Mouse (Mus musculus): Measurements from ENCODE around the gene Smyd3. TPM values are rescaled to one million over a fixed set of nuclear protein-coding genes. Genes with fewer than 3 reads are reported as not detected.

The Smyd3 gene
- polyA plus RNA-seq, 1 experiment from 2014 or later: 18.2 TPM

DNA sequence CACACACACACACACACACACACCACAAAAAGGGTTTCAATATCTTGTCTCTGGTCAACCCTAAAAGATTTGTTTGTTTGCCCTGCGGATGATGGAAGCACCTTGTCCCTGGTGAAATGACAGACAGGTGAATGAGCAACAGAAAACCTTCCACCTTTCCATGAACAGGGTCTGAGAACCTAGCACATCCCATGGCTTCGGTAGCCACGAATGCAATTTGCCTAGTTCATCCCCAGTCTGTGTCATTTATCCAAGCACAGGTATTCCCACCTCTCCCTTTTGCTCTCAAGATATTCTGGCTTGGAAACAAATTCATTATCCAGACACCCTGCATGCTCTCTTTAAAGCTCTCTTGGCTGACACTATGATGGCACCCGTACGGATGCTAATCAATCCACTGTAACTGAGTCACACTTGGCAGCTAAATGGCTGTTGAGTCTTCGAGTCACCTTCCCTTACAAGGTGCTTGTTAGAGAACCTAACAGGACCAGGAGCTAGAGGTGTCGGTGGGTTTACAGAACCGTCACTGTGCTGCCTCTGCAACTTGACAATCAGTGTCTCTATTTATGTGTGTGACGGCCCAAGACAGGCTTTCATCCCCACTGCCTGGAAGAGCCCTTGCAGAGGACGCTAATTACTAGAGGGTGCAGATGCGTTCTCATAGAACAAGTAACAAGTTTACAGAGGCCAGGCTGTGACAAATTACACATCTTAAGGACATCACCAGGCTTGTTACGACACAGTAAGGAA, 309.8 kb downstream of the Smyd3 start:
- ATAC-seq (no peak; the same call in 1 of the 2 replicates), DNase-seq (ENCODE audit: low spot score) (peak; percentile 38)
- no peak overlapping the region for H3K4me3 ChIP-seq (ENCODE audit: low read depth, low read length)
- H3K36me3 ChIP-seq (ENCODE audit: control insufficient read depth, insufficient read depth, low read length): no peaks in the 10 kb centered on the region
- H3K4me2 ChIP-seq (ENCODE audit: low read length): no peak overlapping the region
- H3K9me3 ChIP-seq (replicated peaks; ENCODE audit: control insufficient read depth, low read length): no peaks in the 10 kb centered on the region
- peaks cover 5% of the 10 kb centered on the region; the same call in 1 of the 2 replicates for H3K4me1 ChIP-seq (ENCODE audit: control insufficient read depth, insufficient read depth, low read length)
- no peaks in the 10 kb centered on the region for H3K27me3 ChIP-seq (replicated peaks; ENCODE audit: control insufficient read depth, insufficient read depth, low read length)
- WGBS: 52% methylated on average over 12 of the region's 12 CpGs
- no peak overlapping the region for H3K27ac ChIP-seq (ENCODE audit: low read depth, low read length)
- no peak overlapping the region for H3K9ac ChIP-seq (ENCODE audit: low read length)

DNA sequence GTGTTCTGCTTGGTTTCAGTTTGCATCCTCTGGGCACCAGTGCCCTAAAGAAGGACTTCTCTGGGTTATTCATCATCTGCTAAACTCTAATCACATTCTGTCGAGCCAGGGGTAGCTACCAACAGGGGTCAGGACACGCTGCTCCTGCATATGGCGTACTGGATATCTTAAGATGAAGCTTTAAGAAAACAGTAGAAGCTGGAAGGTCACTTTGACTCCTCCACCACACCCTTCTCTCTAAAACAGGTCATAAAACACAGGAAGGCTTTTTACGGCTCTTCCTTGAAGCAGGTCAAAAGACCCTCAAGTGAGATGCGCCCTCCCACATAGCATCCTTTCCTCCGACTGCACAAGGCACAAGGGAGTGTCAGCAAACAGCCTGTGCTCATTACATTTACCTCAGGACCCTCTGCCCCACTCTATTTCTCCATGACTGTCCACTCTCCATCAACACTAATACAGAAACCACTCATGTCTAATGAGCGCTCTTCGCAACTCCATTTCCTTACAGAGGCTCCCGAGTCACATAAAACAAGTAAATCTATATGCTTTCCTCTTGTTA, 310.6 kb downstream of the Smyd3 start:
- H3K27ac ChIP-seq (ENCODE audit: low read depth, low read length): no peak overlapping the region

DNA sequence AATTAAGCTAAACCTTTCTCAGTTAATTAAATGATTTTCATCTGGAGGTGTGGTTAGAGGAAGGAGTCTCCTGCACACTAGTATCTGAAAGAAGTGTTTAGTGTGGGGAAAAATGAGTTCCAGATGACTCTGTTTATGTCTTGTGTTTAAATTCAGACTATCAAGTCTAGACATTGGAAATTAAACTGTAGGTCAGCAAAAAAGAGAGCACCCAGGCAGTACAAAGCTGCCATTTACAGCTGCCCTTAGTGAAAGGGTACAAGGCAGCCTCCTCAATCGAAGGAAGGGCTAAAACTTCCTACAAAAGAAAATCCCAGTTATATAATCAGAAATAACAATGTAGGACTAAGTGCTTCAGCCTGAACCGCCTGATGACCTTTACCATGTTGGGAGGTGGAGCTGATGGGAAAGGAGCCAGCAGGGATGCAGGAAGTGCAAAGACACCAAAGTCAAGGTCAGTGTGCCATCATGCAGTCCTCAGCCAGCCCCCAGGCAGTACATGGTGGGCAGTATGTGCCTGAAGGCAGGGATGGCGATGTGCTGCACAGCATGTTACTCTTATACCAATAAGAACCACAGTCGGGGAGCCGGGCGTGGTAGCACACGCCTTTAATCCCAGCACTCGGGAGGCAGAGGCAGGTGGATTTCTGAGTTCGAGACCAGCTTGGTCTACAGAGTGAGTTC, 319.2 kb downstream of the Smyd3 start:
- ATAC-seq (no peak), DNase-seq (ENCODE audit: low spot score) (no peak)
- 75% methylated on average over 9 of the region's 9 CpGs for WGBS
- Histone ChIP-seq H3K9ac (ENCODE audit: low read length) (no peak overlapping the region), H3K27ac (ENCODE audit: low read depth, low read length) (no peak overlapping the region), H3K27me3 (replicated peaks; ENCODE audit: control insufficient read depth, insufficient read depth, low read length) (no peaks in the 10 kb centered on the region), H3K4me2 (ENCODE audit: low read length) (no peak overlapping the region), H3K36me3 (ENCODE audit: control insufficient read depth, insufficient read depth, low read length) (no peaks in the 10 kb centered on the region), H3K4me1 (ENCODE audit: control insufficient read depth, insufficient read depth, low read length) (no peaks in the 10 kb centered on the region), H3K4me3 (ENCODE audit: low read depth, low read length) (no peak overlapping the region), H3K9me3 (replicated peaks; ENCODE audit: control insufficient read depth, low read length) (no peaks in the 10 kb centered on the region)

More for the DNA sequence above, 310.6 kb downstream of the Smyd3 start:
- 86% methylated on average over 9 of the region's 9 CpGs for WGBS
- DNase-seq (ENCODE audit: low spot score) (no peak), ATAC-seq (no peak)
- Histone ChIP-seq H3K9ac (ENCODE audit: low read length) (no peak overlapping the region), H3K4me2 (ENCODE audit: low read length) (no peak overlapping the region), H3K9me3 (replicated peaks; ENCODE audit: control insufficient read depth, low read length) (no peaks in the 10 kb centered on the region), H3K27me3 (replicated peaks; ENCODE audit: control insufficient read depth, insufficient read depth, low read length) (no peaks in the 10 kb centered on the region), H3K4me1 (ENCODE audit: control insufficient read depth, insufficient read depth, low read length) (peaks cover 5% of the 10 kb centered on the region; the same call in 1 of the 2 replicates), H3K36me3 (ENCODE audit: control insufficient read depth, insufficient read depth, low read length) (no peaks in the 10 kb centered on the region), H3K4me3 (ENCODE audit: low read depth, low read length) (no peak overlapping the region)

DNA sequence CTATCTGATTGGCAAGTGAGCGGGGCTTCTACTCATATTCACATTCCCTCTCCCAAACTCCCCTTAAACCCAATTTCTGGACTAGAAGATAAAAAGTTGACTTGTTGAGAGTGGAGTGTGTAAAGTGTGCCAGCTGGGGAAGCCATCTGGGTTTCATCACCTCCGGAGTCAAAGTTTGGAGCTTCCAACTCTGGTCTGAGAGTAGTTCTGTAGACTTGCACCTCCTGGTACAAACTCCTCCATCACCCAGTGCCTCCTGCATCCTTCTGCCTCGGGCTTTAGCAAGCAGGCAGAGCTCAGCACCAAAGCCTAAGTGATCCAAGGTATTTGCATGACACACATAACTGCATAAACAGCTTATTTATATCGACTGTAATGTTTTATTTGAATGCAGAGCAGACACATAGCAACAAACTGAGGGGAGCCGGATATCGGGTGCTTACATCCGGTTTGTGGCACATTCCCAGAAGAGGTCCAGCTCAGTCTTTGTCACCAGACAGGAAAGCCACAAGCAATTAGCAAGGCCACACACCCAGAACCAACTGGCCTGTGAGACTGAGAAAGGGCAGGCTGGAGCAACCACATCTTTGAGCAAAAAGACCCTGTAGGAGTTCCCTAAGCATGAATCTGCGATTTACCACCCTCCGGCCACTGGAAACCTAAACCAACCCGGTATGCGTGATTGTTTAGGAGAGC, 319.9 kb downstream of the Smyd3 start:
- H3K9ac ChIP-seq (ENCODE audit: low read length): no peak overlapping the region
- no peak overlapping the region for H3K4me3 ChIP-seq (ENCODE audit: low read depth, low read length)
- 35% methylated on average over 11 of the region's 11 CpGs for WGBS
- ATAC-seq (no peak), DNase-seq (ENCODE audit: low spot score) (no peak)
- no peak overlapping the region for H3K4me2 ChIP-seq (ENCODE audit: low read length)
- H3K4me1 ChIP-seq (ENCODE audit: control insufficient read depth, insufficient read depth, low read length): no peaks in the 10 kb centered on the region
- H3K27ac ChIP-seq (ENCODE audit: low read depth, low read length): no peak overlapping the region
- no peaks in the 10 kb centered on the region for H3K36me3 ChIP-seq (ENCODE audit: control insufficient read depth, insufficient read depth, low read length)
- H3K9me3 ChIP-seq (replicated peaks; ENCODE audit: control insufficient read depth, low read length): no peaks in the 10 kb centered on the region
- H3K27me3 ChIP-seq (replicated peaks; ENCODE audit: control insufficient read depth, insufficient read depth, low read length): no peaks in the 10 kb centered on the region

DNA sequence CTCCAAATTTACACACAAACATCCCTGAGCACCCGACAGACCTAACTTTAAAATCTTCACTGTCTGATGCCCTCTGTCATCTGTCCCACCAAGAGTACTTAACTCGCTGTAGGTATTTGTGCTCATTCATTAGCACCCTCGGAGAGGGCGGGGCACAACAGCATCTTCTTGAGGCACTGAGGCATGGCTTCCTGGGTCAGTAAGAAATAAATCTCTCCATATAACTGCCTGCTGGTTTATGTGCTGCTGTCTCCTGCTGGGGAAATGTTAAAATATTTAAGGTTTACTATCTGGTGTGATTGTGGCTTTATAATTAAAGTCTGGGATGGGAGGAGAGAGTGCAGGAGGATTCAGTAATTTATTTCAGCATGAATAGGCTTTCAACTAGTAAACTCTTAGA, 320.7 kb downstream of the Smyd3 start:
- no peak for ATAC-seq
- WGBS: 37% methylated on average over 4 of the region's 4 CpGs

GRCm38 (mm10) chr1:179196422-179196821, 321.4 kb downstream of the Smyd3 start:
- no peak for DNase-seq (ENCODE audit: low spot score)
- Histone ChIP-seq H3K36me3 (ENCODE audit: control insufficient read depth, insufficient read depth, low read length) (no peaks in the 10 kb centered on the region), H3K9ac (ENCODE audit: low read length) (no peak overlapping the region), H3K4me3 (ENCODE audit: low read depth, low read length) (no peak overlapping the region), H3K9me3 (replicated peaks; ENCODE audit: control insufficient read depth, low read length) (no peaks in the 10 kb centered on the region), H3K27me3 (replicated peaks; ENCODE audit: control insufficient read depth, insufficient read depth, low read length) (no peaks in the 10 kb centered on the region), H3K4me2 (ENCODE audit: low read length) (no peak overlapping the region), H3K27ac (ENCODE audit: low read depth, low read length) (no peak overlapping the region), H3K4me1 (ENCODE audit: control insufficient read depth, insufficient read depth, low read length) (no peaks in the 10 kb centered on the region)
- no peak for ATAC-seq

More for the DNA sequence above, 320.7 kb downstream of the Smyd3 start:
- Histone ChIP-seq H3K27ac (ENCODE audit: low read depth, low read length) (no peak overlapping the region), H3K36me3 (ENCODE audit: control insufficient read depth, insufficient read depth, low read length) (no peaks in the 10 kb centered on the region), H3K9me3 (replicated peaks; ENCODE audit: control insufficient read depth, low read length) (no peaks in the 10 kb centered on the region), H3K4me1 (ENCODE audit: control insufficient read depth, insufficient read depth, low read length) (no peaks in the 10 kb centered on the region), H3K27me3 (replicated peaks; ENCODE audit: control insufficient read depth, insufficient read depth, low read length) (no peaks in the 10 kb centered on the region), H3K4me3 (ENCODE audit: low read depth, low read length) (no peak overlapping the region), H3K4me2 (ENCODE audit: low read length) (no peak overlapping the region), H3K9ac (ENCODE audit: low read length) (no peak overlapping the region)
- DNase-seq (ENCODE audit: low spot score): no peak

DNA sequence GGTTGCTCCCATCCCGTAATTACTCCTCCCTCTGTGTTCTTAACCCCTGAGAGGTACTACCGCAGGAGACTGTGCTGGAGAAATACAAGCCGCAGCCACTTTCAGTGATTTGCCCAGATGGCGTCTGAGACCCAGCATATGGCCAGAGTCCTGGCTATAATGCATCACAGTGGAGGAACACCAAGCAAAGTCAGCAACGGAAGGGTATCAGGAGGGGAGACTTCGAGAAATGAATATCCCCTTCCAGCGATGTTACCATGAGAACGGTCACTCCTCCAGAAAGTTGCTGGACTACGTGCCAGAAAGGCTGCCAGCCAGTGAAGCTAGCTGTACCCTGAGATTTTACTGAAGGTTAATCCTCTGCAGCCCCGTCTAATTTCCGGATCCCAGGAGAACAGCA, 325.1 kb downstream of the Smyd3 start:
- Histone ChIP-seq H3K4me3 (ENCODE audit: low read depth, low read length) (no peak overlapping the region), H3K4me1 (ENCODE audit: control insufficient read depth, insufficient read depth, low read length) (no peaks in the 10 kb centered on the region), H3K9me3 (replicated peaks; ENCODE audit: control insufficient read depth, low read length) (no peaks in the 10 kb centered on the region), H3K27me3 (replicated peaks; ENCODE audit: control insufficient read depth, insufficient read depth, low read length) (no peaks in the 10 kb centered on the region), H3K9ac (ENCODE audit: low read length) (no peak overlapping the region), H3K27ac (ENCODE audit: low read depth, low read length) (no peak overlapping the region), H3K36me3 (ENCODE audit: control insufficient read depth, insufficient read depth, low read length) (no peaks in the 10 kb centered on the region), H3K4me2 (ENCODE audit: low read length) (no peak overlapping the region)
- ATAC-seq (no peak), DNase-seq (ENCODE audit: low spot score) (no peak)
- WGBS: 89% methylated on average over 11 of the region's 11 CpGs

DNA sequence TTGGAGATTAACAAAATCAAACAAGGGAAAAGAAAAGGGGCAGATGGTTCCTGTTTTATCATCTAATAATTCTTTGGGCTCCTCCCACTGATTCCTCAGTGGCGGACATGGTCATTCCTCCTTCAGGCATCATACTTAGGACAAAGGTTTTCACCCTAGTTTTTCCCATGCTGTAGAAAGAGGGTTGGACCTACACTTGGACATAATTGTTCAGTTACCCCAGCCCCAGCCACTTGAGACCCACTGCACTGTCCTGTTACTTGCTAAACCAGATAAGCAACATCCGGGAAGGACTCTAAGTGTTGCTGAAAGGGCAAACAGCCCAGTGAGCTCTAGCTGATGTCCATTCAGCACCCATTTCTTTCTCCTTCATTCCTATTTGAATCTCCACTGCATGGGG, 327.0 kb downstream of the Smyd3 start:
- Histone ChIP-seq H3K4me1 (ENCODE audit: control insufficient read depth, insufficient read depth, low read length) (no peaks in the 10 kb centered on the region), H3K4me2 (ENCODE audit: low read length) (no peak overlapping the region), H3K27ac (ENCODE audit: low read depth, low read length) (no peak overlapping the region), H3K36me3 (ENCODE audit: control insufficient read depth, insufficient read depth, low read length) (no peaks in the 10 kb centered on the region), H3K4me3 (ENCODE audit: low read depth, low read length) (no peak overlapping the region), H3K9ac (ENCODE audit: low read length) (no peak overlapping the region), H3K9me3 (replicated peaks; ENCODE audit: control insufficient read depth, low read length) (no peaks in the 10 kb centered on the region), H3K27me3 (replicated peaks; ENCODE audit: control insufficient read depth, insufficient read depth, low read length) (no peaks in the 10 kb centered on the region)
- no peak for DNase-seq (ENCODE audit: low spot score)
- no peak for ATAC-seq
- WGBS: 96% methylated on average over 2 of the region's 2 CpGs

All from forebrain, embryonic 14.5 days (tissue).